Mouse (Mus musculus): ENCODE results near the gene Klf9. TPM values are rescaled to one million over a fixed set of nuclear protein-coding genes. Genes with fewer than 3 reads are reported as not detected.
A peak's percentile ranks its signal among the peaks of the same experiment; 100 is the strongest.

Klf9 gene
- total RNA-seq, 2 experiments from 2014 or later: 200 to 205 TPM

DNA sequence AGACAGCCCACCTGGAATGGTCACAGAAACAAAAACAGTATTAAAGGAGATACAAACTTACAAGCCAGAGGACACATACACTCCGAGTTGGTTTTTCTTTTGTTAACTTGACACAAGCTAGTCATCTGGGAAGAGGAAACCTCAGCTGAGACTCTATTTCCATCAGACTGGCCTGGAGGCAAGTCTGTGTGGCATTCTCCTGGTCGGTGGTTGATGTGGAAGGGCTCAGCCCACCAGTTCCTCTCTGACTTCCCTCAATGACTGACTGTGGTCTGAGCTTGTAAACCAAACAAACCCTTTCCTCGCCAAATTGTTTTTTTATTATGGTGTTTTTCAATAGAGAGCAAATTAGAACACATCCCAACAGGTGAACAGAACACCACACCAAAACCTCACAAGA, 52.0 kb downstream of the Klf9 start:
- Histone ChIP-seq H3K27ac (no peak overlapping the region), H3K4me3 (no peak overlapping the region)
- intact Hi-C loops (cut with DNase I): no loop called here
- TF ChIP-seq CTCF (IDR thresholded peaks at IDR 0.05): no peak
- no peak for DNase-seq (ENCODE audit: extremely low spot score in 1 of 2, low spot score in 2 of 2)

- DNase-seq (ENCODE audit: extremely low spot score in 1 of 2, low spot score in 2 of 2): no peak
- H3K27ac ChIP-seq: no peak overlapping the region
- H3K4me3 ChIP-seq: no peak overlapping the region
- no peak for TF ChIP-seq CTCF (IDR thresholded peaks at IDR 0.05)
- intact Hi-C loops (cut with DNase I): no loop called here
Measured at GRCm38 (mm10) chr19:23202106-23202505, 61.1 kb downstream of the Klf9 start.

- no peak overlapping the region for H3K4me3 ChIP-seq
- intact Hi-C loops (cut with DNase I): no loop called here
- DNase-seq (ENCODE audit: extremely low spot score in 1 of 2, low spot score in 2 of 2): no peak
Measured at GRCm38 (mm10) chr19:23203505-23204053, 62.6 kb downstream of the Klf9 start.

GRCm38 (mm10) chr19:23211325-23211724, 70.3 kb downstream of the Klf9 start:
- intact Hi-C loops (cut with DNase I): loop anchor here (5.0 kb wide), 2 partner anchors 44 to 269 kb away; no protein-coding TSS in a partner anchor
- H3K27ac ChIP-seq: no peak overlapping the region
- peak; percentile 35 for TF ChIP-seq CTCF (IDR thresholded peaks at IDR 0.05)
- no peak for DNase-seq (ENCODE audit: extremely low spot score in 1 of 2, low spot score in 2 of 2)
- no peak overlapping the region for H3K4me3 ChIP-seq

More at GRCm38 (mm10) chr19:23203505-23204053, 62.6 kb downstream of the Klf9 start:
- no peak for TF ChIP-seq CTCF (IDR thresholded peaks at IDR 0.05)
- no peak overlapping the region for H3K27ac ChIP-seq

DNA sequence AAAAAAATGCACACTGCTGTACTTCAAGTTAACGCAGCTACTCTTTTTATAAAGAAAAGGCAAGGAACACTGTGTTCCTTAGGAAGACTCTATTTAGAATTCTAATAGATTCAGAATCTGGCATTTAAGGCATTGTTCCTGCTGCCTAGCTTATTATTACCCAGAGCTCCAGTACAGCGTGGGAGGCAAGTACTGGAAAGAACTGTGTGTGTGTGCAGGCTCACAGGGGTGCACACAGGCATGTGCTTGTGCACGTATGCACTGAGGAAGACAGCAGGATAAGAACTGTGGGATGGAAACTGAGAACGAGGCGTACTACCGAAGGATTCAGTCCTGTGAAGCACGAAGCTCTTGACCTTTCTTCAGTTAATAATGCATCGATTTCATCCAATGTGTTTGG, 73.3 kb downstream of the Klf9 start:
- peak overlapping the region; percentile 80 for H3K27ac ChIP-seq
- DNase-seq (ENCODE audit: extremely low spot score in 1 of 2, low spot score in 2 of 2): peak; percentile 47 to 65
- intact Hi-C loops (cut with DNase I): loop anchor here (1.0 to 5.0 kb wide), 5 partner anchors 47 to 298 kb away; no protein-coding TSS in a partner anchor

More for the DNA sequence above, 73.3 kb downstream of the Klf9 start:
- H3K4me3 ChIP-seq: no peak overlapping the region
- TF ChIP-seq CTCF (IDR thresholded peaks at IDR 0.05): no peak

Small RNA genes within 50 kb of the gene (microRNA-seq; reads per million reads assigned to microRNA genes)
- 0 reads per million in 2 experiments for gene Mir1192

Other genes starting within 250 kb of the Klf9 start
- 10 to 100 TPM; 37.1 to 40.0 TPM for gene Smc5, start 132.7 kb downstream of the Klf9 start, total RNA-seq (2021)